In the genomic region with DNA sequence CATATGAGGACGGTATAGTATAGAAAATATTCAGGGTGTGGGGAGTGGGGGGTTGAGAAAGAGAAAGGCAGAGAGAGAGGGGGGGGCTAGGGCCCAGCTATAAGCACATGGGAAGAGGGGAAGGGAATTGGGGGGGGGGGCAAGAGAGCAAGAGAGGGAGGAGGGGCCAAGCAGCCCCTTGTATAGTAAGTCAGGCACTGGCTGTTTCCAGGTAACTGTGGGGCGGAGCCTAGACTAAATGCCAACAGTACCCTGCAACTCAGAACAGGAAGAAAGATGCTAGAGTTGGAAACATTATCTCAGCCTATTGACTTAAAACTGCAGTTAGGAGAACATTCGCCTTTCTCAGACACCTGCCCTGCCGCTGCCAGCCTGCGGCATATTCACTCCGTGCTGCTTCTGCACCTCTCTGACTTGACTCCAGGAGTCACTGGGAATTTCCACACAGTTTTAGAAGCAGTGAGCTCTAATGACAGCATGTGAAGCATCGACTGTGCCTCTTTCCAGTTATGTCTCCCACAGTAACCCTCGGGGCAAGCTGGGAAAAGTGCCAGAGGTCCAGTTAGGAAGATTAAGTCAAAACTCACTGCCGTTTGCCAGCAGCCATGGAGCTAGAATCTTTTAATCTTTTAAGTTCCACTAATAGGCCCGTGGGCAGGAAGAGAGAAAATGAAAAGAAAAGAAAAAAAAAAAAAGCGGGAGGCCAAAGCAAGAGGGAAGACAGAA, we compare ENCODE assay signal across 8 mouse cellular contexts. TPM values are rescaled to one million over a fixed set of nuclear protein-coding genes. Genes with fewer than 3 reads are reported as not detected.
DNase-seq lines count a peak whose midpoint lies in the region; ATAC-seq lines count a peak whose summit lies in the region.

No protein-coding gene starts in this region.

- H3K36me3 ChIP-seq in forebrain, embryonic 14.5 days (ENCODE audit: control insufficient read depth, insufficient read depth, low read length): no peaks in the 10 kb centered on the region
- H3K36me3 ChIP-seq in hindbrain, embryonic 12.5 days: no peaks in the 10 kb centered on the region

- peak; percentile 33; the same call in 1 of the 2 replicates for ATAC-seq in forebrain, embryonic 14.5 days
- ATAC-seq in hindbrain, embryonic 12.5 days (ENCODE audit: low FRiP score): no peak

- peak overlapping the region; percentile 28 for H3K4me2 ChIP-seq in forebrain, embryonic 14.5 days (ENCODE audit: low read length)
- H3K4me2 ChIP-seq in hindbrain, embryonic 12.5 days (replicated peaks): no peak overlapping the region

- H3K4me3 ChIP-seq in forebrain, embryonic 14.5 days (ENCODE audit: low read depth, low read length): no peak overlapping the region
- H3K4me3 ChIP-seq in hindbrain, embryonic 12.5 days: no peak overlapping the region

- 29% methylated on average over 11 of the region's 11 CpGs for WGBS in forebrain, embryonic 14.5 days
- WGBS in hindbrain, embryonic 12.5 days: 59% methylated on average over 11 of the region's 11 CpGs

- H3K9me3 ChIP-seq in forebrain, embryonic 14.5 days (replicated peaks; ENCODE audit: control insufficient read depth, low read length): no peaks in the 10 kb centered on the region
- H3K9me3 ChIP-seq in hindbrain, embryonic 12.5 days (replicated peaks): no peaks in the 10 kb centered on the region

- DNase-seq in kidney, adult 18-20 months: peak; percentile 4
- no peak for DNase-seq in kidney, adult 8-10 months
- peak; percentile 67 for DNase-seq in adrenal gland, postnatal 10 days
- peak; percentile 81 for DNase-seq in forebrain, embryonic 14.5 days (ENCODE audit: low spot score)
- peak; percentile 28 for DNase-seq in ovary, postnatal 10 days (ENCODE audit: low spot score)
- no peak for DNase-seq in urinary bladder, adult 2 months (ENCODE audit: low spot score)
- no peak for DNase-seq in right cerebral cortex, adult 2 months (ENCODE audit: low spot score in 2 of 2)

- peak overlapping the region; percentile 37; the same call in 1 of the 2 replicates for H3K9ac ChIP-seq in forebrain, embryonic 14.5 days (ENCODE audit: low read length)
- no peak overlapping the region for H3K9ac ChIP-seq in hindbrain, embryonic 12.5 days

- peaks cover 37% of the 10 kb centered on the region for H3K4me1 ChIP-seq in forebrain, embryonic 14.5 days (ENCODE audit: control insufficient read depth, insufficient read depth, low read length)
- peaks cover 29% of the 10 kb centered on the region for H3K4me1 ChIP-seq in hindbrain, embryonic 12.5 days

- no peaks in the 10 kb centered on the region for H3K27me3 ChIP-seq in forebrain, embryonic 14.5 days (replicated peaks; ENCODE audit: control insufficient read depth, insufficient read depth, low read length)
- no peaks in the 10 kb centered on the region for H3K27me3 ChIP-seq in hindbrain, embryonic 12.5 days

- H3K27ac ChIP-seq in forebrain, embryonic 14.5 days (ENCODE audit: low read depth, low read length): peak overlapping the region; percentile 90
- H3K27ac ChIP-seq in hindbrain, embryonic 12.5 days: peak overlapping the region; percentile 84; the same call in 1 of the 2 replicates

RNA-seq across cellular contexts. Expression of a gene that starts 20.6 kb away (rescaled TPM):
- total RNA-seq in adrenal gland, postnatal 10 days (2021): 10 to 100 TPM; 21.8 to 24.8 TPM
- polyA plus RNA-seq in forebrain, embryonic 14.5 days (2014; fragmentation: Nextera tagmentation; extraction: Ambion mirVana): 58.2 and 58.3 TPM in 2 replicates
- polyA plus RNA-seq in hindbrain, embryonic 12.5 days (2016; fragmentation: Nextera tagmentation; extraction: Ambion mirVana): 40.3 and 41.1 TPM in 2 replicates
- polyA plus RNA-seq in urinary bladder, adult 2 months (2012; rRNA removed): 16.4 and 16.7 TPM in 2 replicates

Comparison
In these comparisons a context has a peak if more than half of its experiments do, and no peak if none do; other contexts are left out.
1. DNase-seq: peak in kidney, adult 18-20 months (single experiment), adrenal gland, postnatal 10 days (single experiment), forebrain, embryonic 14.5 days (single experiment) and ovary, postnatal 10 days (single experiment); none in kidney, adult 8-10 months (0 of 2), urinary bladder, adult 2 months (single experiment) and right cerebral cortex, adult 2 months (0 of 2).